Mouse (Mus musculus): ENCODE data around the gene Ears2. TPM values are rescaled to one million over a fixed set of nuclear protein-coding genes. Genes with fewer than 3 reads are reported as not detected.
A peak's percentile ranks its signal among the peaks of the same experiment; 100 is the strongest.

Gene Ears2
- polyA plus RNA-seq, 1 experiment from 2014 or later, result 8.3 TPM

- H3K27me3 ChIP-seq (ENCODE audit: insufficient read depth, low read length), result no peaks in the 10 kb centered on the region
- DNase-seq, result peak; percentile 47
- WGBS (ENCODE audit: insufficient replicate concordance), result under 1% methylated on average over 55 of the region's 58 CpGs
- H3K4me2 ChIP-seq (ENCODE audit: low read depth, low read length), result peak overlapping the region; percentile 91
- H3K36me3 ChIP-seq (replicated peaks; ENCODE audit: insufficient read depth, low read length), result peaks cover 19% of the 10 kb centered on the region
- H3K4me3 ChIP-seq (ENCODE audit: low read depth, low read length), result peak overlapping the region; percentile 94
- ATAC-seq, result peak; percentile 6
- peak overlapping the region; percentile 89 for H3K9ac ChIP-seq (replicated peaks)
- peaks cover 36% of the 10 kb centered on the region for H3K4me1 ChIP-seq (ENCODE audit: insufficient read depth)
- no peaks in the 10 kb centered on the region for H3K9me3 ChIP-seq (ENCODE audit: low read length)
- TF ChIP-seq CTCF (IDR thresholded peaks at IDR 0.05; ENCODE audit: low read depth) (peak; percentile 37; the same call in 1 of the 2 replicates), EP300 (IDR thresholded peaks at IDR 0.05; ENCODE audit: low read depth) (no peak)
- H3K27ac ChIP-seq (ENCODE audit: low read depth), result peak overlapping the region; percentile 92
These were observed 686 bp upstream of the Ears2 start for GRCm38 (mm10) chr7:122067517-122068381.

- WGBS (ENCODE audit: insufficient replicate concordance), result 6% methylated on average over 31 of the region's 31 CpGs
- H3K36me3 ChIP-seq (replicated peaks; ENCODE audit: insufficient read depth, low read length), result peaks cover 7% of the 10 kb centered on the region
- DNase-seq, result peak; percentile 21
- no peak for TF ChIP-seq CTCF (IDR thresholded peaks at IDR 0.05; ENCODE audit: low read depth)
- TF ChIP-seq EP300 (IDR thresholded peaks at IDR 0.05; ENCODE audit: low read depth), result no peak
- H3K4me1 ChIP-seq (ENCODE audit: insufficient read depth), result peaks cover 36% of the 10 kb centered on the region
- no peak for ATAC-seq
- H3K4me2 ChIP-seq (ENCODE audit: low read depth, low read length), result peak overlapping the region; percentile 91
- H3K4me3 ChIP-seq (ENCODE audit: low read depth, low read length), result peak overlapping the region; percentile 94
- peak overlapping the region; percentile 89 for H3K9ac ChIP-seq (replicated peaks)
- H3K9me3 ChIP-seq (ENCODE audit: low read length), result no peaks in the 10 kb centered on the region
- no peaks in the 10 kb centered on the region for H3K27me3 ChIP-seq (ENCODE audit: insufficient read depth, low read length)
- H3K27ac ChIP-seq (ENCODE audit: low read depth), result peak overlapping the region; percentile 92
These were observed 740 bp downstream of the Ears2 start for GRCm38 (mm10) chr7:122066102-122066944.

- Histone ChIP-seq H3K9ac (replicated peaks) (no peak overlapping the region), H3K27me3 (ENCODE audit: insufficient read depth, low read length) (no peaks in the 10 kb centered on the region), H3K4me2 (ENCODE audit: low read depth, low read length) (peak overlapping the region; percentile 91), H3K9me3 (ENCODE audit: low read length) (no peaks in the 10 kb centered on the region), H3K36me3 (replicated peaks; ENCODE audit: insufficient read depth, low read length) (peaks cover 6% of the 10 kb centered on the region), H3K4me3 (ENCODE audit: low read depth, low read length) (peak overlapping the region; percentile 94; the same call in 1 of the 2 replicates), H3K4me1 (ENCODE audit: insufficient read depth) (peaks cover 34% of the 10 kb centered on the region), H3K27ac (ENCODE audit: low read depth) (peak overlapping the region; percentile 92)
- no peak for ATAC-seq
- DNase-seq, result no peak
- TF ChIP-seq EP300 (IDR thresholded peaks at IDR 0.05; ENCODE audit: low read depth) (no peak), CTCF (IDR thresholded peaks at IDR 0.05; ENCODE audit: low read depth) (no peak)
- 33% methylated on average over 1 of the region's 1 CpGs for WGBS (ENCODE audit: insufficient replicate concordance)
These were observed 1.4 kb downstream of the Ears2 start for GRCm38 (mm10) chr7:122065656-122066055.

DNA sequence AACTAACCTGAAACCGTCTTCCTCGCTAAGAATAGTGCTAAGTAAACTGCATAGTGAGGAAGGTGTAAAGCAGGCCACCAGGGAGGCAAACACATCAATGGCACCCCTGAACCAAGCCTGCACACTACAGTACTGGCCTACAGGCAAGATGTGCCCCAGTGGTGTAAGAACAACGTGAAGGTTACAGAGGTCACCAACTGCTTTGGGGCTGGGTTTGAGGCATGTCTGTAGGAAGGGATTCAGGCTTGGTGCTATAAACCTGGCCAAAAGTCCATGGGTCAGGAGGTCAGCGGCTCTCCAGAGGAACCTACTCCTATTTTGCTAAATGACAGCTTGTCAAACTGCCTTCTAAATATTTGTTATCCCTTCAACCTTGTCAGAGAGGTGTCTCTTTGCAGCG is 10.4 kb downstream of the Ears2 start:
- no peaks in the 10 kb centered on the region for H3K9me3 ChIP-seq (ENCODE audit: low read length)
- H3K27ac ChIP-seq (ENCODE audit: low read depth), result no peak overlapping the region
- no peak overlapping the region for H3K4me2 ChIP-seq (ENCODE audit: low read depth, low read length)
- no peak for DNase-seq
- H3K27me3 ChIP-seq (ENCODE audit: insufficient read depth, low read length), result no peaks in the 10 kb centered on the region
- H3K4me1 ChIP-seq (ENCODE audit: insufficient read depth), result peaks cover 2% of the 10 kb centered on the region; the same call in 1 of the 2 replicates
- TF ChIP-seq EP300 (IDR thresholded peaks at IDR 0.05; ENCODE audit: low read depth), result no peak
- no peak for TF ChIP-seq CTCF (IDR thresholded peaks at IDR 0.05; ENCODE audit: low read depth)
- peaks cover 21% of the 10 kb centered on the region for H3K36me3 ChIP-seq (replicated peaks; ENCODE audit: insufficient read depth, low read length)
- ATAC-seq, result no peak
- no peak overlapping the region for H3K9ac ChIP-seq (replicated peaks)
- 70% methylated on average over 5 of the region's 5 CpGs for WGBS (ENCODE audit: insufficient replicate concordance)
- no peak overlapping the region for H3K4me3 ChIP-seq (ENCODE audit: low read depth, low read length)

DNA sequence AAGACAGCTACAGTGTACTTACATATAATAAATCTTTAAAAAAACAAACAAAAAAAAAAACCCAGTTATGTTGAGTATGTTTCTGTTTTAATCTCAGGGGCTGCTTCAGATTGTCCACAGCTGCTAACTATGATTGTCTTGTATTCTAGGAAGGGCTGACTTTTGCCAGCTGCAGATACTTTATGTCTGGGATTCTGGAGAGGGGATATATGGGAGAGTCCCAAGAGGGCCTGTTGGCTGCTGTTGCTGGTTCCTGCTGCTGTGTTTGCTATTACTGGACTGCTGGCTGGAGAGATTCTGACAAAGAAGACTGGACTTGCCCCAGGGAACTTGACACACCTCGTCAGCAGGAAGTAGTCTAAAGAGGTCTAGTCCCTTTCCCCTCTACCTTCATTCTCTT is 16.2 kb downstream of the Ears2 start:
- no peaks in the 10 kb centered on the region for H3K9me3 ChIP-seq (ENCODE audit: low read length)
- no peak overlapping the region for H3K4me2 ChIP-seq (ENCODE audit: low read depth, low read length)
- WGBS (ENCODE audit: insufficient replicate concordance), result 78% methylated on average over 1 of the region's 1 CpGs
- DNase-seq, result no peak
- H3K27me3 ChIP-seq (ENCODE audit: insufficient read depth, low read length), result no peaks in the 10 kb centered on the region
- no peak overlapping the region for H3K27ac ChIP-seq (ENCODE audit: low read depth)
- H3K36me3 ChIP-seq (replicated peaks; ENCODE audit: insufficient read depth, low read length), result peaks cover 15% of the 10 kb centered on the region; the same call in 1 of the 2 replicates
- H3K4me3 ChIP-seq (ENCODE audit: low read depth, low read length), result no peak overlapping the region
- 0 out of 2 replicates have a peak, but pooled peaks cover 10% of the 10 kb centered on the region for H3K4me1 ChIP-seq (ENCODE audit: insufficient read depth)
- no peak for ATAC-seq
- no peak overlapping the region for H3K9ac ChIP-seq (replicated peaks)
- no peak for TF ChIP-seq EP300 (IDR thresholded peaks at IDR 0.05; ENCODE audit: low read depth)
- no peak for TF ChIP-seq CTCF (IDR thresholded peaks at IDR 0.05; ENCODE audit: low read depth)

GRCm38 (mm10) chr7:122048191-122048590 is 18.9 kb downstream of the Ears2 start:
- ATAC-seq (no peak), DNase-seq (no peak)
- no peak overlapping the region for H3K9ac ChIP-seq (replicated peaks)
- H3K36me3 ChIP-seq (replicated peaks; ENCODE audit: insufficient read depth, low read length), result peaks cover 7% of the 10 kb centered on the region; the same call in 1 of the 2 replicates
- 91% methylated on average over 9 of the region's 9 CpGs for WGBS (ENCODE audit: insufficient replicate concordance)
- no peak overlapping the region for H3K4me2 ChIP-seq (ENCODE audit: low read depth, low read length)
- no peaks in the 10 kb centered on the region for H3K9me3 ChIP-seq (ENCODE audit: low read length)
- H3K27ac ChIP-seq (ENCODE audit: low read depth), result no peak overlapping the region
- no peaks in the 10 kb centered on the region for H3K27me3 ChIP-seq (ENCODE audit: insufficient read depth, low read length)
- TF ChIP-seq EP300 (IDR thresholded peaks at IDR 0.05; ENCODE audit: low read depth), result no peak
- TF ChIP-seq CTCF (IDR thresholded peaks at IDR 0.05; ENCODE audit: low read depth), result no peak
- H3K4me3 ChIP-seq (ENCODE audit: low read depth, low read length), result no peak overlapping the region
- H3K4me1 ChIP-seq (ENCODE audit: insufficient read depth), result 0 out of 2 replicates have a peak, but pooled peaks cover 10% of the 10 kb centered on the region
